Mouse (Mus musculus) kidney, embryonic 15.5 days (tissue): Measurements from ENCODE around the gene Ube2g2. TPM values are rescaled to one million over a fixed set of nuclear protein-coding genes. Genes with fewer than 3 reads are reported as not detected.
"Not testable (repeated sequence)": the region's sequence is repeated elsewhere in the genome, so short reads cannot be mapped to it uniquely, and the experiment has no call there.

Source experiments
- ATAC-seq: fragments of 200-750 bp; cut with Nextera tagmentation; replicated peaks from 2 replicates; pipeline ENCODE4 v1.8.0; 2017; ENCODE audit warnings: moderate TSS enrichment; ENCODE audit not compliant: low FRiP score
- H3K27ac ChIP-seq: fragments of 300-500 bp; sonication (generic); 2 replicates; pipeline ENCODE4 v1.5.1; 2015; ENCODE audit warnings: mild to moderate bottlenecking, inconsistent platforms
- H3K27me3 ChIP-seq: fragments of 300-500 bp; sonication (generic); 2 replicates; pipeline ENCODE4 v1.6.1; 2015; ENCODE audit warnings: inconsistent platforms
- H3K36me3 ChIP-seq: fragments of 300-500 bp; sonication (generic); 2 replicates; pipeline ENCODE4 v1.6.1; 2015; ENCODE audit warnings: inconsistent platforms
- H3K4me1 ChIP-seq: fragments of 300-500 bp; sonication (generic); 2 replicates; pipeline ENCODE4 v1.6.1; 2015; ENCODE audit warnings: inconsistent platforms
- H3K4me2 ChIP-seq: fragments of 300-500 bp; sonication (generic); 2 replicates; pipeline ENCODE4 v1.6.1; 2015; ENCODE audit warnings: moderate library complexity, mild to moderate bottlenecking, inconsistent platforms
- H3K4me3 ChIP-seq: fragments of 300-500 bp; sonication (generic); replicated peaks from 2 replicates; pipeline ENCODE4 v1.5.1; 2015; ENCODE audit warnings: mild to moderate bottlenecking, inconsistent platforms
- H3K9ac ChIP-seq: fragments of 300-500 bp; sonication (generic); 2 replicates; pipeline ENCODE4 v1.6.1; 2015; ENCODE audit warnings: mild to moderate bottlenecking, inconsistent platforms
- H3K9me3 ChIP-seq: fragments of 300-500 bp; sonication (generic); replicated peaks from 2 replicates; pipeline ENCODE4 v1.6.1; 2016; ENCODE audit warnings: inconsistent platforms
- WGBS: fragments of 180-500 bp; shearing (Covaris S2); methylation state at CpG from one replicate; pipeline ENCODE4 v1.1.7; 2015; ENCODE audit warnings: mixed read lengths; 5-methylcytosine and 5-hydroxymethylcytosine counted together
- microRNA counts: library from miRNA; unstranded; fragments of <30 nt; microRNA quantifications from one replicate; lab custom pipeline; 2016
- microRNA-seq: library from miRNA; unstranded; fragments of <30 nt; microRNA quantifications from one replicate; pipeline ENCODE4, GENCODE M21; 2016
- polyA plus RNA-seq: library from polyadenylated mRNA; unstranded; fragments of >200 nt; fragmentation: Nextera tagmentation; extraction: Ambion mirVana; gene quantifications from 2 replicates; pipeline ENCODE4 v1.2.1, GENCODE M21; 2015

Ube2g2 gene
- polyA plus RNA-seq, 1 experiment from 2014 or later, result 72.0 TPM

- H3K4me3 ChIP-seq, result no peak overlapping the region
- peaks cover 15% of the 10 kb centered on the region for H3K4me1 ChIP-seq
- H3K27me3 ChIP-seq, result peaks cover 60% of the 10 kb centered on the region
- no peak for ATAC-seq
- 14% methylated on average over 10 of the region's 10 CpGs for WGBS
- no peaks in the 10 kb centered on the region for H3K36me3 ChIP-seq
- no peak overlapping the region for H3K27ac ChIP-seq
- no peak overlapping the region for H3K4me2 ChIP-seq
- no peak overlapping the region for H3K9ac ChIP-seq
- H3K9me3 ChIP-seq, result no peaks in the 10 kb centered on the region
These were observed 64.9 kb downstream of the Ube2g2 start for GRCm38 (mm10) chr10:77687021-77687420.

DNA sequence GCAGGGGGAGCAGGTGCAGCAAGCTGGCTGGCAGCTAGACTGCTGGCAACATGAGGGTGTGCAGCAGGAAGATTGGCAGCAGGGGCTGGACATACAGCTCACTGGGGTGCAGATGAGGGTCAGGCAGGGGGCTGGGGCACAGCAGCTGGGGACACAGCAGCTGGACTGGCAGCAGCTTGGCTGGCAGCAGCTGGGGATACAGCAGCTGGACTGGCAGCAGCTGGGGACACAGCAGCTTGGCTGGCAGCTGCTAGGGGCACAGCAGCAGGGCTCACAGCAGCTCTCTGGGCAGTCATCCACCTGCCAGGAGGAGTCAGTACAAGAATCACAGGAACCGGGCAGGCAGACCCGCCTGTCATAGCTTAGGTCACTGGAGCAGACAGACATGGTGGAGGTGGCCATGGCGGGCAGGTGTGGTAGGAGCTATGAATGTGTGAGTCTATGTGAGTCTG lies 68.3 kb downstream of the Ube2g2 start, which contains the start of gene Gm19402:
TSS of gene Gm19402 (minus strand) at position 402 of the 452 bp plus-strand sequence.
- not testable (repeated sequence) for H3K9me3 ChIP-seq, H3K4me2 ChIP-seq, H3K4me3 ChIP-seq, H3K9ac ChIP-seq, H3K36me3 ChIP-seq, H3K27ac ChIP-seq, ATAC-seq
- Histone ChIP-seq H3K4me1 (peaks cover 12% of the 10 kb centered on the region), H3K27me3 (peaks cover 35% of the 10 kb centered on the region)
- WGBS, result 64% methylated on average over 3 of the region's 3 CpGs

MicroRNA genes within 50 kb of the gene (microRNA counts, 519-probe panel; counts per million panel counts)
- microRNA mmu-miR-1930 (lab: Ali Mortazavi, UCI), result 1,643 counts per million, percentile 9 among the panel's probes with 10 or more counts

Small RNA genes lying within 50 kb of the gene (microRNA-seq; reads per million reads assigned to microRNA genes)
- gene Mir1930, result 8.1 reads per million, percentile 27 among the genes with 10 or more reads in this experiment

Other genes starting within 250 kb of the Ube2g2 start
- gene Adarb1, start 204.0 kb upstream of the Ube2g2 start, polyA plus RNA-seq, result 6.4 and 6.9 TPM in 2 replicates
- gene Fam207a, start 106.5 kb upstream of the Ube2g2 start, polyA plus RNA-seq, result 34.3 and 37.2 TPM in 2 replicates
- 2.1 and 2.3 TPM in 2 replicates for gene Itgb2, start 92.0 kb upstream of the Ube2g2 start, polyA plus RNA-seq
- gene Pttg1ip, start 40.6 kb upstream of the Ube2g2 start, polyA plus RNA-seq, result 149 and 152 TPM in 2 replicates
- 332 TPM in 2 replicates for gene Sumo3, start 16.2 kb upstream of the Ube2g2 start, polyA plus RNA-seq
- 3.6 and 6.3 TPM in 2 replicates for gene Gm49325, start 16.1 kb upstream of the Ube2g2 start, polyA plus RNA-seq
- gene Tspear, start 64.3 kb downstream of the Ube2g2 start, polyA plus RNA-seq, result 0.50 and 0.90 TPM in 2 replicates
- gene Gm19402, start 68.5 kb downstream of the Ube2g2 start, polyA plus RNA-seq, result not detected in 2 replicates
- gene Gm9508, start 75.0 kb downstream of the Ube2g2 start, polyA plus RNA-seq, result not detected in 2 replicates
- not detected in 2 replicates for gene Gm10272, start 84.4 kb downstream of the Ube2g2 start, polyA plus RNA-seq
- not detected in 2 replicates for gene Gm10024, start 89.2 kb downstream of the Ube2g2 start, polyA plus RNA-seq
- not detected in 2 replicates for gene Gm10142, start 93.5 kb downstream of the Ube2g2 start, polyA plus RNA-seq
- gene Krtap12-1, start 98.3 kb downstream of the Ube2g2 start, polyA plus RNA-seq, result not detected in 2 replicates
- not detected in 2 replicates for gene Gm10100, start 104.2 kb downstream of the Ube2g2 start, polyA plus RNA-seq
- not detected in 2 replicates for gene Gm18596, start 120.4 kb downstream of the Ube2g2 start, polyA plus RNA-seq
- gene Gm9736, start 129.1 kb downstream of the Ube2g2 start, polyA plus RNA-seq, result not detected in 2 replicates
- gene Gm3233, start 137.4 kb downstream of the Ube2g2 start, polyA plus RNA-seq, result not detected in 2 replicates
- not detected in 2 replicates for gene Gm3238, start 149.1 kb downstream of the Ube2g2 start, polyA plus RNA-seq
- not detected in 2 replicates for gene Gm7138, start 154.7 kb downstream of the Ube2g2 start, polyA plus RNA-seq
- not detected in 2 replicates for gene Gm3250, start 160.3 kb downstream of the Ube2g2 start, polyA plus RNA-seq
- gene Gm7137, start 165.9 kb downstream of the Ube2g2 start, polyA plus RNA-seq, result not detected in 2 replicates
- gene Gm9639, start 172.8 kb downstream of the Ube2g2 start, polyA plus RNA-seq, result not detected in 2 replicates
- not detected in 2 replicates for gene Gm19668, start 176.9 kb downstream of the Ube2g2 start, polyA plus RNA-seq
- not detected in 2 replicates for gene Gm9507, start 189.6 kb downstream of the Ube2g2 start, polyA plus RNA-seq
- not detected in 2 replicates for gene Gm2696, start 192.4 kb downstream of the Ube2g2 start, polyA plus RNA-seq
- not detected in 2 replicates for gene Krtap10-4, start 204.8 kb downstream of the Ube2g2 start, polyA plus RNA-seq
- gene Krtap10-10, start 213.7 kb downstream of the Ube2g2 start, polyA plus RNA-seq, result not detected in 2 replicates
- not detected in 2 replicates for gene Gm36176, start 224.5 kb downstream of the Ube2g2 start, polyA plus RNA-seq
- not detected in 2 replicates for gene Gm10318, start 230.6 kb downstream of the Ube2g2 start, polyA plus RNA-seq
- gene Gm3285, start 239.7 kb downstream of the Ube2g2 start, polyA plus RNA-seq, result not detected in 2 replicates